Mouse (Mus musculus): ENCODE results near the gene Foxp1. TPM values are rescaled to one million over a fixed set of nuclear protein-coding genes. Genes with fewer than 3 reads are reported as not detected.

The Foxp1 gene
- polyA plus RNA-seq, 1 experiment from 2014 or later, result 18.9 TPM

DNA sequence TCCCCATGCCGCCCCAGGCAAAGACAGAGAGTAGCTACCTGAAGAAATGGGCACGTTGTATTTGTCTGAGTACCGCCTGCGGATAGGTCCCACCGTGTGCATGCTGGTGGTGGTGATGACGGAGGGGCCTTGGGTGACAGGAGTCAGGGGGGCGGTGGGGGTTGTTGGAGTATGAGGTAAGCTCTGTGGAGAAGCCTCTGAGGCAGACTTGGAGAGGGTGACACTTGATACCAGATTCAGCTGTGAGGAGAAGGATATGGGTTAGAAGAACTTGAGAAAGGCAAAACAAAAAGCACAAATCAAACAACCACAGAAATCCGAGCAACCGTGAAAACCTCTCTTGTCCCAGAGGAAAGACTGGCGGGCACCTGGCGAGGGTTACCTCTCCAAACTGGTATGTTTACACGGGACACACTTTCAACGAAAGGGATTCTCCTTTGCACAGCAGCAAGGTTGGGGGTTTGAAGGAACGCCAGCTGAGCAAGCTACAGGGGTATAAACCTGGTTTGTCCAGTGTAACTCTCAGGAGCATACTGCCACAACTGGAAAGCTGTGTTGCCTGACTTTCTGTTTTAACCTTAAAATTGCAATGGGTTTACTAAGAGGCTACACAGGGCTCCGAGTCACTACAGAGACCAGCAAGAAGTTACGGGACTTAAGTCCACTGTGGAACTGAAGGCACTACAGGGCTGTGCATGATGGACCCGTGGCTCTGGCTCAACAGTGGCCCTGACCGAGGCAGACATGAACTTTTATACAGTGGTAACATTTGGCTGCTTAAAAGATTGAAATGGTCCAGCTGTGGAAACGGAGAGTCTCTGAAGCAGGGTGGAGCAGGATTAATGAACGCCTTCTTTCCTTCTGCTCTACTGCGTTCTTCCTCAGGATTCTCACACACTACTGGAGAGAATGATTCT is 576.8 kb downstream of the Foxp1 start:
- Histone ChIP-seq H3K9ac (replicated peaks) (no peak overlapping the region), H3K27me3 (ENCODE audit: insufficient read depth, low read length) (no peaks in the 10 kb centered on the region), H3K9me3 (ENCODE audit: low read length) (no peaks in the 10 kb centered on the region), H3K36me3 (replicated peaks; ENCODE audit: insufficient read depth, low read length) (peaks cover 56% of the 10 kb centered on the region), H3K27ac (ENCODE audit: low read depth) (no peak overlapping the region), H3K4me3 (ENCODE audit: low read depth, low read length) (no peak overlapping the region), H3K4me1 (ENCODE audit: insufficient read depth) (no peaks in the 10 kb centered on the region), H3K4me2 (ENCODE audit: low read depth, low read length) (no peak overlapping the region)
- TF ChIP-seq CTCF (IDR thresholded peaks at IDR 0.05; ENCODE audit: low read depth) (no peak), EP300 (IDR thresholded peaks at IDR 0.05; ENCODE audit: low read depth) (no peak)
- DNase-seq (no peak), ATAC-seq (no peak)
- WGBS (ENCODE audit: insufficient replicate concordance), result 84% methylated on average over 21 of the region's 21 CpGs

DNA sequence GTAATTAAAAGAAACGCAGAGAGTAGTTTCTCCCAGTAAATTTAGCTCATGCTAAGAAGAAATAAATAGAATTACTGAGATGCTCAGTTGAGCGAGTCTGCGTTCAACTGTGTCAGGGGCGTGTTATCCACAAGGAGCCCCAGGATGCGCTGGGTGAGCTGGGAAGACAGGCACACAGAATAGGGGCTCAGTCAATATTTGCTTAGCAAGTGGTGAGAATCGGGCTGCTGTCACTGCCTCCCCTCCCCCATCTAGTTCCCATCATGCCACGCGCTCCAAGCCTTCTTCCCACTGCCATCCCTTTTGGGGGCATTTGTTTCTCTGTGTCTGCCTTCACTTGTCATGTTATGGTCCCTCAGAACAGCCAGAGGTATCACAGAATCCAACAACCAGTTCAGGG is 584.2 kb downstream of the Foxp1 start:
- Histone ChIP-seq H3K4me2 (ENCODE audit: low read depth, low read length) (no peak overlapping the region), H3K36me3 (replicated peaks; ENCODE audit: insufficient read depth, low read length) (peaks cover 62% of the 10 kb centered on the region)
- WGBS (ENCODE audit: insufficient replicate concordance), result 68% methylated on average over 8 of the region's 8 CpGs

DNA sequence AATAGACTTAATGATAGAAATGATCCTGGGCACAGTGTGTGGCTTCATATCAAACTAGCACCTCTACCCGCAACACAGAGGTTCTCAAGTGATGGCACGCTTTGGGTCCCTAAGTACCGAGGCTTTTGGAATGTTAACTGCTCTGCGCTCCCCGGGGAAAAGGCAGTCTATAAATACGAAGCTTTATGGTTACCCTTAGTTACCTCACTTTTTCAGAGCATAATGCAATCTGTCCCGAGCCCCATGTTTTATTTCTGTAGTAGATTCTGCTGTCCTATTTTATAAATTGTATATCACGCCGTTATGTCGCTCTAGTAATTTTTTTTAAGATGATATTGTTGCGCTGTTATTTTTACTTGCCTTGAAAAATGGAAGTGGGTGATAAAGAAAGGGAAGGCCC is 585.0 kb downstream of the Foxp1 start:
- no peak overlapping the region for H3K4me3 ChIP-seq (ENCODE audit: low read depth, low read length)
- no peaks in the 10 kb centered on the region for H3K27me3 ChIP-seq (ENCODE audit: insufficient read depth, low read length)
- no peak for TF ChIP-seq EP300 (IDR thresholded peaks at IDR 0.05; ENCODE audit: low read depth)
- TF ChIP-seq CTCF (IDR thresholded peaks at IDR 0.05; ENCODE audit: low read depth), result no peak
- H3K4me1 ChIP-seq (ENCODE audit: insufficient read depth), result no peaks in the 10 kb centered on the region
- DNase-seq (no peak), ATAC-seq (no peak)
- peaks cover 62% of the 10 kb centered on the region for H3K36me3 ChIP-seq (replicated peaks; ENCODE audit: insufficient read depth, low read length)
- H3K9ac ChIP-seq (replicated peaks), result no peak overlapping the region
- no peak overlapping the region for H3K4me2 ChIP-seq (ENCODE audit: low read depth, low read length)
- H3K9me3 ChIP-seq (ENCODE audit: low read length), result no peaks in the 10 kb centered on the region
- 86% methylated on average over 11 of the region's 11 CpGs for WGBS (ENCODE audit: insufficient replicate concordance)
- no peak overlapping the region for H3K27ac ChIP-seq (ENCODE audit: low read depth)

More for the DNA sequence above, 584.2 kb downstream of the Foxp1 start:
- Histone ChIP-seq H3K4me3 (ENCODE audit: low read depth, low read length) (no peak overlapping the region), H3K9ac (replicated peaks) (no peak overlapping the region), H3K4me1 (ENCODE audit: insufficient read depth) (no peaks in the 10 kb centered on the region), H3K27me3 (ENCODE audit: insufficient read depth, low read length) (no peaks in the 10 kb centered on the region), H3K27ac (ENCODE audit: low read depth) (no peak overlapping the region), H3K9me3 (ENCODE audit: low read length) (no peaks in the 10 kb centered on the region)
- DNase-seq (no peak), ATAC-seq (no peak)
- no peak for TF ChIP-seq EP300 (IDR thresholded peaks at IDR 0.05; ENCODE audit: low read depth)
- TF ChIP-seq CTCF (IDR thresholded peaks at IDR 0.05; ENCODE audit: low read depth), result no peak

DNA sequence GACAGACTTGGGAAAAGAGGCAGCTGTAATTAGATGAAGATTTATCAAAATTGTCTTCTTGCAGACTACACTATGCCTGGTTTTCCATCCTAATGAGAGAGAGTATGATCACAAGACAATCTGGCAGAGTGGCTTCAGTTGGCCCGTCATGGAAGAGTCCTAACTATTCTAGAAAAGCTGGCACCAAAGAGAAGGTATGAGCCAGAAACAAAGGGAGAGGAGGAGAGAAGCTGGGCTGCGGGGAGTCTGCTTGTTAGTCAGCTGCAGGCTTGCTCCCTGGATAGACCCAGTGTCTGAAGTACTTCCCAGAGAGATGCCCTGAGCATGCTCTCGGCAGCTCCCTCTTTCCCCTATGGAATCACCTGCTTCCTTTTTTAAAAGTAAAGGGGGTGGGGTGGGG is 586.1 kb downstream of the Foxp1 start:
- DNase-seq (no peak), ATAC-seq (no peak)
- Histone ChIP-seq H3K9me3 (ENCODE audit: low read length) (no peaks in the 10 kb centered on the region), H3K36me3 (replicated peaks; ENCODE audit: insufficient read depth, low read length) (peaks cover 54% of the 10 kb centered on the region), H3K4me1 (ENCODE audit: insufficient read depth) (no peaks in the 10 kb centered on the region), H3K4me2 (ENCODE audit: low read depth, low read length) (no peak overlapping the region), H3K27me3 (ENCODE audit: insufficient read depth, low read length) (no peaks in the 10 kb centered on the region), H3K27ac (ENCODE audit: low read depth) (no peak overlapping the region), H3K4me3 (ENCODE audit: low read depth, low read length) (no peak overlapping the region), H3K9ac (replicated peaks) (no peak overlapping the region)
- no peak for TF ChIP-seq EP300 (IDR thresholded peaks at IDR 0.05; ENCODE audit: low read depth)
- no peak for TF ChIP-seq CTCF (IDR thresholded peaks at IDR 0.05; ENCODE audit: low read depth)
- 75% methylated on average over 3 of the region's 3 CpGs for WGBS (ENCODE audit: insufficient replicate concordance)

DNA sequence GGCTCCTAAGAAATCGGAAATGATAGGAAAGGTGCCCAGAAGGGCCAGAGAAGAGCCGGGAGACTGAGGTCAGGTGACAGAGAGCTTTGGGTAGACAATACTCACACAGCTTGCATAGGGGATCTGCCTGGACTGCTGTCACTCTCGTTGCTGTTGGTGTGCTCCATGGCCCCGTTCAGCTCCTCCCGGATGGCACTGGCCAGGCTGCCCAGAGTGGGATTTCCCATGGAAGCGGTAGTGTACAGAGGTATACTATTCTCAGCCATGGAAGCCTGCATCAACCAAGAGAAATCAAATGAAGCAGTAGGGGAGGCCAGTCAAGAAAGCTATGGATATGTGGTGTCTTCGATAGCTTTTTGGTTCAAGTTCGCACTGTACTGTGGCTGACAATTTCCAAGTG is 587.4 kb downstream of the Foxp1 start:
- ATAC-seq (no peak), DNase-seq (no peak)
- peaks cover 54% of the 10 kb centered on the region for H3K36me3 ChIP-seq (replicated peaks; ENCODE audit: insufficient read depth, low read length)
- H3K4me3 ChIP-seq (ENCODE audit: low read depth, low read length), result no peak overlapping the region
- no peaks in the 10 kb centered on the region for H3K9me3 ChIP-seq (ENCODE audit: low read length)
- H3K27ac ChIP-seq (ENCODE audit: low read depth), result no peak overlapping the region
- H3K9ac ChIP-seq (replicated peaks), result no peak overlapping the region
- H3K27me3 ChIP-seq (ENCODE audit: insufficient read depth, low read length), result no peaks in the 10 kb centered on the region
- H3K4me2 ChIP-seq (ENCODE audit: low read depth, low read length), result no peak overlapping the region
- WGBS (ENCODE audit: insufficient replicate concordance), result 90% methylated on average over 8 of the region's 8 CpGs
- TF ChIP-seq CTCF (IDR thresholded peaks at IDR 0.05; ENCODE audit: low read depth), result no peak
- TF ChIP-seq EP300 (IDR thresholded peaks at IDR 0.05; ENCODE audit: low read depth), result no peak
- no peaks in the 10 kb centered on the region for H3K4me1 ChIP-seq (ENCODE audit: insufficient read depth)

DNA sequence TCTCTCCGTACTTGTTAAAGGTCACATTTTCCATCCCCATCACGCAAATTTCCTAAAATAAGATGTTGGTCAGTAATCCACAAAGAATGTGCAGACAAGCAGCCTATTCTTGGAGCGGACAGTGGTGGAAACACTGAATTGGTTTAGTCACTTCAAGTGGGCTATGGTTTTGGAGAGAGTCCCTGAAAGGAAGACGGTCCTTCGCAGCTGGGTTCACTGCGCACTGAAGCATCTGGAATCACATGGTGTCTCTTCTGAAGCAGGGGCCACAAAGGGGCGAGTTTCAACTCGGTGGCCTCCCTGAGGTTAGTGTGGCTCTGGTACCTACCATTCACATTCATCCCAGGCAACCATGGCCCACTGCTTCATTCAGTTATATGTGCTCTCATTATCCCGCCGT is 588.1 kb downstream of the Foxp1 start:
- DNase-seq (no peak), ATAC-seq (no peak)
- Histone ChIP-seq H3K36me3 (replicated peaks; ENCODE audit: insufficient read depth, low read length) (peaks cover 61% of the 10 kb centered on the region), H3K9ac (replicated peaks) (no peak overlapping the region), H3K4me3 (ENCODE audit: low read depth, low read length) (no peak overlapping the region), H3K9me3 (ENCODE audit: low read length) (no peaks in the 10 kb centered on the region), H3K27ac (ENCODE audit: low read depth) (no peak overlapping the region), H3K4me1 (ENCODE audit: insufficient read depth) (no peaks in the 10 kb centered on the region), H3K4me2 (ENCODE audit: low read depth, low read length) (no peak overlapping the region), H3K27me3 (ENCODE audit: insufficient read depth, low read length) (no peaks in the 10 kb centered on the region)
- TF ChIP-seq EP300 (IDR thresholded peaks at IDR 0.05; ENCODE audit: low read depth), result no peak
- no peak for TF ChIP-seq CTCF (IDR thresholded peaks at IDR 0.05; ENCODE audit: low read depth)
- 91% methylated on average over 10 of the region's 10 CpGs for WGBS (ENCODE audit: insufficient replicate concordance)
